Mouse (Mus musculus): ENCODE results near the gene Abl1.

The Abl1 gene

GRCm38 (mm10) chr2:31689045-31689444 lies 869 bp downstream of the Abl1 start:
- DNase-seq (ENCODE audit: low spot score in 2 of 2), result no peak

DNA sequence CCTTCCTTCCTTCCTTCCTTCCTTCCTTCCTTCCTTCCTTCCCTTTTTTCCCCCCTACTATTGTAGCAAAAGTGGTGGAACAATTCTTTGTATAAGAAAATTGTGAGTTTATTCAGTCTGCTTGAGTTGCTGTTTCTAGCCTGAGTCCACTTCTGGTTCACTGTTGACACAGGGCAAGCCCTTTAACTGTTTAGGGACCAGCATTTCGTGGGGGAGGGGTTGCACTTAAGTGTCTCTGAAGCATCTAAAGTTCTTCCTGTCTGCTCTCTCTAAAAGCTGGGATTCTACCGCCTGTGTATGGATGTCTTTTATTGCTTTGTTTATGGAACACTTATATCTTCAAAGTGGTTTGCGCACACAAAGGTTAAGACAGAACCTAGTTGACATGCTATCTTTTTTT lies 1.9 kb downstream of the Abl1 start:
- DNase-seq (ENCODE audit: low spot score in 2 of 2), result no peak

DNA sequence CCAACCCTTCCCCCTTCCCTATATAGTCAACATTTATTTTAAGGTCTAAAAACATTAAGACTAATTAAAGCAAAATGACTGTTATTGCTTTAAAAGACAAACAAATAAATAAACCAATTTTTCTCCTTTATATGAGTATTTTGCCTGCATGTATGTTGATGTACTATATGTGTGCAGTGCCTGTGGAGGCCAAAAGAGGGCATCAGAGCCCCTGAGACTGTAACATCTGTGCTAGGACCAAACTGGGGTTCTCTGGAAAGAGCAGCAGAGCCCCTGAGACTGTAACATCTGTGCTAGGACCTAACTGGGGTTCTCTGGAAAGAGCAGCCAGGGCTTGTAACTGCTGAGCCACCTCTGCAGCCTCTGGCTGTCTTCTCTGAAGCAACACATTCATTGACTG lies 10.0 kb downstream of the Abl1 start:
- DNase-seq (ENCODE audit: low spot score in 2 of 2), result peak in 1 of 2 experiments; percentile 25

DNA sequence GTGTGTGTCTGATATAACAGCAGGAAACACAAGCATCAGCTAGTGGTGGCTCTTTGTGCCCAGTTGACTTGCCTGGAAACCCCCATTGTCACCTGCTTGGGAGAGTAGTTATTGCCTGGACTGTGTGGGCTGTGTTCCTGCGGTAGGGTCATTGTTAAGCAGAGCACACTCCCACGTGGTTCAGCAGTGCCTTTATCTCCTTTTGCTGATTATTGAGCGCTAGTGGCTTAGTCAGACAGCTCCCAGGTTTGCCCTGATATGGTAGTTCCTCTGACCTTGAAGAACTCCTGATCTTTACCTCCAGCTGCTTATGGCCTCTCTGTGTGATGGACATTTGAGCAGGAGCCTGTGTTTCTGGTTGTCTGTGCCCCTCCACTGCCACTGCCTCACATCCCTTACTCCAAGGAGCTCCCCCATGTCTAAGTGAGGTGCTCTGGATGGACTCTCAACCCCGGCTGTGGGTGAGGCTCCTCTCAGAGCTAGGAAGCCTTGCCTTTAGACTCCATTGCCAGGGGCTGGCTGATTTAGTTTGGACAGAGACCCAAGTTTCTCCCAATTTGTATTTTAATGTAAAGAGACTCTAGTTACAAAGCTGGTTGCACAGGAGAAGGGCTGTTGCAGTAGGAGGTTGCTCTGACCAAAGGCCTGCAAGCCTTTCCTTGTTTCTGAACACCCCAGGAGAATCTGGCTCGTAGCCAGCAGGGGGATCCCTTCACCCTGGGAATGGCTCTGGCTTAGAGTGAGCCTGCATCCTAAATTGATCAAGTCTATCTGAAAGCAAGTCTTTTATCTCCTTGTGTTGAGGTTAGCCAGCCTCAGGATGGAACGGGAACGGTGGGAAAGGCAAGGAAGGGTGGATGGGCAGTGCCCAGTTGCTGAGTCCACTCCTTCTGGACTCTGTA lies 12.6 kb downstream of the Abl1 start:
- DNase-seq (ENCODE audit: low spot score in 2 of 2), result no peak

- no peak for DNase-seq (ENCODE audit: low spot score in 2 of 2)
Observed at GRCm38 (mm10) chr2:31703226-31703625, 15.1 kb downstream of the Abl1 start.

- no peak for DNase-seq (ENCODE audit: low spot score in 2 of 2)
Observed at GRCm38 (mm10) chr2:31705914-31706313, 17.7 kb downstream of the Abl1 start.

DNA sequence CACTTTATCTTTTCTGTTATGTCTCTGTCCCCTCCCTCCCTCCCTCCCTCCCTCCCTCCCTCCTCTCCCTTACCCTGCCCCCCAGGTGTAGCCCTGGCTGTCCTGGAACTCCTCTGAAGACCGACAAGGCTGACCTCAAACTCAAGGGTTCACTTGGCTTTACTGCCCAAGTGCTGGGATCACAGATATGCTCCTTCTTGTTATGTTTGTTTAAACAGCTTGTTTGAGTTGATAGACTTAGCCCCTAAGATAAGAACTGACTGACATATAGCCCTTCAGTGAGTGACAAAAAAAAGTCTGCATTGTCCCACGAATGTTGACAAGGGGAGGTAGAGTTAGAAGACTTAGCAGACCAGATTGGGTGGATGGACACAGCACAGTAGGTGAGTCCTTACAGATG lies 18.4 kb downstream of the Abl1 start:
- no peak for DNase-seq (ENCODE audit: low spot score in 2 of 2)

DNA sequence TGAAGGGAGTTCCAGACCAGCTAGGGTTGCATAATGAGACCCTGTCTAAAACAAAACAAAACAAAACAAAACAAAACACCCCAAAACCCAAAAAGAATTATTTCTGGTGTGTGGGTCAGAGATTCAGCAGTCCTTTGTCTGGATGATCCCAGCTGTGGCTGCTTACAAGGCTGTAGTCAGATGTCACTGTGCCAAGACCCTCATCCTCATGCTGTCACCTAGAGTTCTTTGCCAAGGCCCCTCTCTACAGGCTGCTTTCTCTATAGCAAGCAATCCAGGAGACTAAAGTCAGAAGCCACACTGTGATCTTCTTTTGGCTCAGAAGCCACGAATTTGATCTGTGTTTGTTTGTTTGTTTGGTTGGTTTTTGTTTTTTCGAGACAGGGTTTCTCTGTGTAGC lies 24.5 kb downstream of the Abl1 start:
- no peak for DNase-seq (ENCODE audit: low spot score in 2 of 2)

DNA sequence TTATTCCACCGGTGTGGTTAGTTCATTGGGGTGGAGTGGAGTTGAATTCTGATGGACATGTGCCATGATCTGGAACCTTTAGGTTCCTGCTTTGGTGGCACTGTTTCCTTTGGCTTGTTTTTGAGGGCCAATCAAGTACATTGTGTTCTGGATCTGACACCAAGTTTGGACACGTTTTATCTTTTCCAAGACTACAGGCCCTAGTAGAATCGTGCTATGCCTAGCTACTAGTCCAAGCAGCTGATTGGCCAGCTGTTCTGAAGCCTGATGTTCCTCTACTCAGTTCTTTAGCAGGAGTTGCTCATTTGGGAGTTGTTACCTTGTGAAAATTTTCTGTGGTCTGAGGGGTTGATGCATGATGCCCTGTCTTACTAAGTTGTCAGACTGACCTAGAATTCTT lies 25.6 kb downstream of the Abl1 start:
- DNase-seq (ENCODE audit: low spot score in 2 of 2), result no peak

- DNase-seq (ENCODE audit: low spot score in 2 of 2), result no peak
Observed at GRCm38 (mm10) chr2:31714780-31715179, 26.6 kb downstream of the Abl1 start.

DNA sequence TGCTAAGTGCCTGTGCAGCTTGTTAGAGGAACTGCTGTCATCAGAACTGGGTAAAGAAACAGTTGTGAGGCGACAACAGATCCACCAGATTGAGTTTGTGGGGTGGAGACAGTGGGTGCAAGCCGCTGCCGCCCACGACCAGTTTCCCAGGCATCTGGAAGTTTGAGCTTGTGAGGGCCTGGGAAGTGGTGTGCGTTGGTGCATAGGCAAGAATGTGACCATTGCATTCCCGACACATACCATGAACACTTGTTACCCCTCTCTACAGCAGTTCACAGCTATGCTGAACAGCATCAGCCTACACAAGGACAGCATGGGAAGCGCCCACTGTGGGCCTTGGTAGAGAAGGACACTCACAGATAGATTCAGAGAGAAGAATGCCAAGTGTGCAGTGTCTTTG lies 27.8 kb downstream of the Abl1 start:
- DNase-seq (ENCODE audit: low spot score in 2 of 2), result no peak

DNA sequence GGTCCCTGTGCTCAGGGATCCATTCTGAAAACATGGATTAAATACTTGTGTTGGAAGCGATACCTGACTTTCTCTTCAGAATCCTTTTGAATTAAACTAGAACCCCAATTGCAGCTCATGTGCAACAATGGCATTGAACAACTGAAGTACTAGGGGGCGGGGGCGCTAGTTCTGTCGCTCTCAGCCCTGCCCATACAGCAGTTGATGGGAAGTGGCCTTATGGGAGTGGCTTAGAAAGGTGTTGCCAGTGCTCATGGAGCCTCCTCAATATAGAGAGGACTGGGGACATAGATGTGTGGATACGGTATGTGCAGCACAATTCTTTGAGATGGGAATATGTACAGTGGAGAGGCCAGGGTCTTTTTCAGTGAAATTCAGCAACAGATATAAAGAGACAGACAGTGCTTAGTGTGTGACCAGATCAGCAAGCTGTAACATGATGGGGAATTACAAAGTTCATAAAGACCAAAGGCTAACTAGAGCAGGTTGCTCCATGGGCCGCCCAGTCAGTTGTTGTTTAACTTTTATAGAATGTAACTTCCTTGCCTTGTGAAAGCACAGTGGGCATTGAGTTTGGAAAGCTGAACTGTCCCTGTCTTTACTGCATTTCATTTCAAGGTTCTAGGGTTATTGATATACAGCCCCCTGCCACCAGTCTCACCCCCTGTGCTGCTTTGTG lies 31.2 kb downstream of the Abl1 start:
- no peak for DNase-seq (ENCODE audit: low spot score in 2 of 2)

DNA sequence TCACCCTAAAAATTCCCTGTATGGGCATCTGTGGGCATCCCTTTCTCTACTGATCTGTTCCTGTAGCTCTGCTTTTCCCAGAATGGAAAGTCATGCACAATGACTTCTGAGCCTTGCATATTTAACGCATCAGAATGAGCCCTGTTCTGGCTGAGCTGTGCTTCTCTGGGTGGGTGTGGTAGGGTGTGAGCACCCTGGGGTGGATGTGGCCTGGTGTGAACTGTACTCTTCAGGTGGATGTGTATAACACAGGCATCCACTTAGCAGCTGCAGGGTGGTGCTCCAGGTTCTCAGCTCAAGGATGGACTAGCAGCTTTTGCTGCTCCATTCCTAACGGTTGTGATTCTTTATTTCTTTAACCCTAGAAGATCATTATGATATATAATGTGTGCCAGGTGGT lies 31.8 kb downstream of the Abl1 start:
- no peak for DNase-seq (ENCODE audit: low spot score in 2 of 2)

- peak in 1 of 2 experiments; percentile 41 for DNase-seq (ENCODE audit: low spot score in 2 of 2)
Observed at GRCm38 (mm10) chr2:31720783-31721182, 32.6 kb downstream of the Abl1 start.

- no peak for DNase-seq (ENCODE audit: low spot score in 2 of 2)
Observed at GRCm38 (mm10) chr2:31724730-31725490, 36.7 kb downstream of the Abl1 start.

DNA sequence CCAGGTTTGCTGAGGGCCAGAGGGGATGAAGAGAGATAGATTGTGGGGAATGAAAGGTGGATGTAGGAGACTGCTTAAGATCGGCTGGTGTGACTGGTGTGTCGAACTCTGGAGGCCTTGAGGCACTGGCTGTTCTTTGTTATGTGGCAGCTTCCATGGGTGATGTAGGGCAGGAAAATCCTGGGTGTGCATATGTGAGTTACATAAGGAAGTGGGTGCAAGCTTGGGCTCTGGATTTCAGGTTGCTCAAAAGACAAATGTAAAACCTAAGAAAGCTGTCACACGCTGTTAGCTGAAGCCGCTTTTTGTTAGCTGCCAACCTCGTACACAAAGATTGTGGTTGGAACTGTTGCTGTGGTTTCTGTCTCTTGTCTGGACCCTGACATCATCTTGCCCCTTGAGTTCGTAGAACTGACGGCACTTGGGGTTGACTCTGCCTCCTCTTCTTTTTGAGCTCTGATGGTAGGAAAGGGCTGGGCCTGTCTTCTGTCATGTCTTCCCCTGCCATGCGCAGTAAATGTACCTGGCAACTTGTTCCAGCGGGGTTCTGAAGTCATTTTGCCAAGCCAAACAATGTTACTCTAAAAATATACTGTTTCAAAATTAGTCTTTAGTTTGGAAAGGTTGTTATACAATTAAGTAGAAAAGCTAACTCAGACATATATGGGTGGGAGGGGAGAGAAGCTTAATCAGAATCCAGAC lies 39.6 kb downstream of the Abl1 start:
- DNase-seq (ENCODE audit: low spot score in 2 of 2), result no peak

DNA sequence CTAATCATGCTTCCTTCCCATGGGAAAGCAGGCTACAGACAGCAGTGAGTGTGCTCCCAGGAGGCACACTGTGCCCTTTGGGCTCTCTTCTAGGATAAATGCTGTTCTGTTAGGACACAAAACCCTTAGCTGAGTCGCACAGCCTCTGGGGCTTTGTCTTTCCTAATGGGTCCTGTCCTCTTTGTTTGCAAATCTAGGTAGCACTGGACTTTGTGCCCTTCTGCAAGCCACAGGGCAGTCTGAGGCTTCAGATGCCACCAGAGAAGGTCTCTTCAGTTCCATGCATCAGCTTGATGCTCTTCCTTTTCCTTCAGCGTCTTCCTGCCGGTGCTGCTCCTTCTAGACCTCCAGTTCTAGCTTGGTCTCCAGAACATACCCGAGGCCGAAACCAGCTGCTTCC lies 42.5 kb downstream of the Abl1 start:
- no peak for DNase-seq (ENCODE audit: low spot score in 2 of 2)

- DNase-seq (ENCODE audit: low spot score in 2 of 2), result no peak
Observed at GRCm38 (mm10) chr2:31732497-31732896, 44.3 kb downstream of the Abl1 start.

DNA sequence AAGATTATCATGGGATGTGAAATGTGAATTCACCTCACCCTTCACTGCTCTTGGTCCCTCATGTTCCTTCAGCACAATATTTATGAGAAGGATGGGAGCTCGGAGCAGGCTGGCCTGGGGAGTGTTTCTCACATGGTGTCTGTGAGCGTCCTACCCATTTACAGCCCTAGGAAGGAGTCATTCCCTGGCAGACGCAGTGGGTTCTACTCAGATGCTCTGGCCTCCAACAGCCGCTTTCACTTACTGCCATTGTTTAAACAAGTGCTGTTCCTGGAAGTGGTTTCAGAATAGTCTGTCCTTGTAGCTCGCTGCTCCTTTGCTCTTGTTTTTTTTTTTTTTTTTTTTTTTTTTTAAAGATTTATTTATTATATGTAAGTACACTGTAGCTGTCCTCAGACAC lies 45.4 kb downstream of the Abl1 start:
- no peak for DNase-seq (ENCODE audit: low spot score in 2 of 2)

GRCm38 (mm10) chr2:31739041-31739440 lies 50.9 kb downstream of the Abl1 start:
- DNase-seq (ENCODE audit: low spot score in 2 of 2), result no peak

DNA sequence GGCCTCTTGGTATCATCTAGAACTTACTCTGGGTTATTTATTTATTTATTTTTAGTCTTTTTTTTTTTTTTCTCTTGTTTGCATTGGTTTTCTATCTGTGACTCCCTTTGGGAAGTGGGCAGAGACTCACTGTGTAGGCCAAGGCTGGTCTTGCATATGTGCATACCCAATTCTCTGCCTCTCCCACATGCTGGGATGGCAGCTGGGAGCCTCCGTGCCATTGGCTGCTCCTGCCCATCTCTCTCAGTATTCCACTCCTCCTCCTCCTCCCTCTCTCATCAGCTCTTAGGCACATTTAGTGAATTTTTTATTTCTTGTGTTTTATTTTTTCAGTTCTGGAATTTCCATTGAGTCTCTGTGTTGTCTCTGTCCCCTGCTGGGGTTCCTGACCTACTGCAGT lies 53.6 kb downstream of the Abl1 start:
- no peak for DNase-seq (ENCODE audit: low spot score in 2 of 2)

- DNase-seq (ENCODE audit: low spot score in 2 of 2), result no peak
Observed at GRCm38 (mm10) chr2:31742134-31742533, 54.0 kb downstream of the Abl1 start.

All from spleen, postnatal 10 days (tissue).